Mouse (Mus musculus) thymus, adult 2 months (tissue): ENCODE data around the gene Acvrl1.

Experiments
- CTCF ChIP-seq: fragments of 200-500 bp; IDR thresholded peaks from 2 replicates; pipeline ENCODE4 v1.5.1; 2012; ENCODE audit warnings: mild to moderate bottlenecking, control low read depth, low read length, moderate library complexity, borderline replicate concordance; ENCODE audit not compliant: control insufficient read depth, poor library complexity, insufficient read depth; ENCODE audit errors: extremely low read depth
- POLR2A ChIP-seq: fragments of 200-500 bp; IDR thresholded peaks from 2 replicates; pipeline ENCODE4 v1.6.1; 2012; ENCODE audit warnings: mild to moderate bottlenecking, low read length, control low read depth, moderate library complexity; ENCODE audit not compliant: control insufficient read depth, poor library complexity, insufficient read depth; ENCODE audit errors: extremely low read depth

DNA sequence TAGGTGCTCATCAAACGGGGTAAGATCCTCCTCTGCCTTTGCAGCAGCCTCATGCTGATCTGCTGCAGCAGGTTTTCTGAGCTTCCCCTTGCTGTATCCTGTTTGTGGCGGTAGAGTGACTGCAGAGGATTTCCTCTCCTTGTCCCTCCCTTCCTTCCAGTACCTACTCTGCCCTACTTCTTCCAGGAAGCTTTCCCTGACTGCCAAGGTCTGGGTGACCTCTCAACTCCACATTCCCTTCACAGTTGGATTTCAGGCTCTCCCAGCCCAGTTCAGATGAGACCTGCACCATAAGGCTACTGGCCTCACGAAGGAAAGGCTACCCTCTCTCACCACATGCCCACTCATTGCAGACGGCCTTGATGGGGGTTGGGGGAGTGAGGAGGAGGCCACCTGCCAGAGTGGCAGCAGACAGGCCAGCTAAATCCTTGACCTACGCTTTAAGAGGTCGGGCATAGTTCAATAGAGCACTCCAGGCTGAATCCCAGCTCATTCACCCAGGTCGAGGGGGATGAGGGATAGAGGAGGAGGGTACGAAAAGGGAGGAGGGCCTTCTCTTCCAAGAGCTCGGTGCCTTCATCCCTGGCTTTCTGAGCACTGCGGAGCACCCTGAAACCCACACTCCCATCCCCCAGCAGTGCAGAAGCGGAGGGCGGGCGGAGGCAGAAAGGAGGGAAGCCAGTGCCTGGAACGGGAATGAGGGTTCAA is 36.0 kb upstream of the Acvrl1 start:
- no peak for TF ChIP-seq CTCF
- no peak for TF ChIP-seq POLR2A
